Mouse (Mus musculus): ENCODE data around the gene Il17d.

GRCm38 (mm10) chr14:57536820-57537219, 12.2 kb downstream of the Il17d start:
- TF ChIP-seq POLR2A (IDR thresholded peaks at IDR 0.05; ENCODE audit: low read depth, low read length) (no peak), CTCF (conservative IDR thresholded peaks at IDR 0.05 in 1 of 2, IDR thresholded peaks at IDR 0.05 in 1 of 2; ENCODE audit: low read depth in 2 of 2, low read length in 2 of 2) (no peak)

Data from CH12.LX (cell line).